Mouse (Mus musculus) heart, postnatal 0 days (tissue): Measurements from ENCODE around the gene Slc16a9. TPM values are rescaled to one million over a fixed set of nuclear protein-coding genes. Genes with fewer than 3 reads are reported as not detected.
A peak's percentile ranks its signal among the peaks of the same experiment; 100 is the strongest.

Experiments used
- ATAC-seq: fragments of 200-750 bp; cut with Nextera tagmentation; 2 replicates; pipeline ENCODE4 v1.8.0; 2017; ENCODE audit warnings: low read depth, moderate number of reproducible peaks, moderate library complexity; ENCODE audit not compliant: insufficient read depth
- DNase-seq: peaks from one replicate; pipeline ENCODE4 v3.0.0-alpha.2; 2016; ENCODE audit warnings: low spot score
- H3K27ac ChIP-seq: fragments of 300-500 bp; sonication (generic); 2 replicates; pipeline ENCODE4 v1.5.1; 2014; ENCODE audit warnings: low read depth, mild to moderate bottlenecking
- H3K27me3 ChIP-seq: fragments of 300-500 bp; sonication (generic); 2 replicates; pipeline ENCODE4 v1.6.1; 2014; ENCODE audit warnings: low read length, mixed read lengths; ENCODE audit not compliant: control insufficient read depth, insufficient read depth
- H3K36me3 ChIP-seq: fragments of 300-500 bp; sonication (generic); replicated peaks from 2 replicates; pipeline ENCODE4 v1.6.1; 2014; ENCODE audit warnings: low read length, mixed read lengths; ENCODE audit not compliant: control insufficient read depth, insufficient read depth
- H3K4me1 ChIP-seq: fragments of 300-500 bp; sonication (generic); 2 replicates; pipeline ENCODE4 v1.6.1; 2014; ENCODE audit warnings: antibody characterized with exemption; ENCODE audit not compliant: control insufficient read depth, insufficient read depth
- H3K4me2 ChIP-seq: fragments of 300-500 bp; sonication (generic); 2 replicates; pipeline ENCODE4 v1.6.1; 2014; ENCODE audit warnings: low read depth, mild to moderate bottlenecking, low read length, moderate library complexity
- H3K4me3 ChIP-seq: fragments of 300-500 bp; sonication (generic); 2 replicates; pipeline ENCODE4 v1.5.1; 2014; ENCODE audit warnings: low read depth, low read length
- H3K9ac ChIP-seq: fragments of 300-500 bp; sonication (generic); replicated peaks from 2 replicates; pipeline ENCODE4 v1.6.1; 2014; ENCODE audit warnings: low read depth, low read length, mixed read lengths
- H3K9me3 ChIP-seq: fragments of 300-500 bp; sonication (generic); replicated peaks from 2 replicates; pipeline ENCODE4 v1.6.1; 2016; ENCODE audit warnings: low read length; ENCODE audit not compliant: control insufficient read depth
- CTCF ChIP-seq: IDR thresholded peaks from 2 replicates; pipeline ENCODE4 v1.5.1; 2016; ENCODE audit warnings: antibody characterized with exemption, control low read depth, low read depth
- EP300 ChIP-seq: IDR thresholded peaks from 2 replicates; pipeline ENCODE4 v1.6.1; 2016; ENCODE audit warnings: antibody characterized with exemption, low read depth
- WGBS: fragments of 180-500 bp; shearing (Covaris S2); extraction: QIAGEN DNeasy Blood & Tissue Kit; methylation state at CpG from one replicate; pipeline ENCODE4 v1.1.7; 2014; 5-methylcytosine and 5-hydroxymethylcytosine counted together
- polyA plus RNA-seq: library from polyadenylated mRNA; unstranded; fragments of >200 nt; fragmentation: Nextera tagmentation; extraction: Ambion mirVana; gene quantifications from 2 replicates; pipeline ENCODE4 v1.2.1, GENCODE M21; 2015
- total RNA-seq: library from RNA; depleted of rRNA; stranded (reverse); fragments of >200 nt; gene quantifications from 2 replicates; pipeline ENCODE4 v1.2.3, GENCODE M21; 2014; ENCODE audit warnings: low replicate concordance

Gene Slc16a9
- total and polyA plus RNA-seq, 2 experiments from 2014 or later = 0.86 to 1.6 TPM

DNA sequence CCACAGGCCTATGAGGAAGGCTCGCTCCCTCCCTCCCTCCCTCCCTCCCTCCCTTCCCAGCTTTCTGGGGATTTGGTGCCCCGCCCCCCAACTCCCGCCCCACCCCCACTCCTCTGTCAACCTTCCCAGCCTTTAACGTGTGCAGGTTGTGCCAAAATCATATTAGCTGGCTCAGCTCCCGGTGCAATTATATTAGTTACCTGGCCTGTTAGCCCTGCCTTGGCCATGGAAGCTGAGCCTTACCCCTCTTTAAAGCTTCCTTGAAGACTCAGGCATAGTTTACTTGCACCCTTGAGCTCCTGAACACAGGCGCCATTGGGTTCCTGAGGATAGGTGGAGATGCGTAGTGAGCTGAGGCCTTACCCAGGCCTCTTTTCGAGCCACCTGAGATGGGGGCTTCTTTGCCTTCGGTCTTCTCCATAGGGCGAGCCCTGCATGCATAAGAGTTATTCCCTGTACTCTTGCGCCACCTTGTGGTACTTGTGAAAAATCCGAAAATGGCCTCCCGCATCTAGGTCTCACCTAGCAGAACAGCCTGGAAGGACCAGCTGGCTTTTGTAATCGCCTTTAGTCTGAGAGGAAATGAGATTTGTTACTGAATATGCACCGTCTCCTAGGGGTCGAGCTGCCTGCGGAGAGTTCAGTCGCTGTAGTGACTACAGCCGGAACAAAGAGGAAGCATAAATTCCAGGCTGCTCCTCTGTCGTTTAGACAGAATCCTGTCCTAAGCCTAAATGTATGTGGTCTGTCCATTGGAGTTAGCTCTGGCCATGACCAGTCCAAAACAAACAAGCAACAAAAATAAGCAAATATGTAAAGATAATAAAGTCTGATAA, 51.8 kb downstream of the Slc16a9 start:
- Histone ChIP-seq H3K27me3 (no peaks in the 10 kb centered on the region), H3K27ac (no peak overlapping the region), H3K9me3 (no peaks in the 10 kb centered on the region), H3K4me3 (no peak overlapping the region), H3K4me2 (peak overlapping the region; percentile 27; the same call in 1 of the 2 replicates), H3K9ac (no peak overlapping the region), H3K4me1 (peaks cover 4% of the 10 kb centered on the region; the same call in 1 of the 2 replicates), H3K36me3 (no peaks in the 10 kb centered on the region)
- DNase-seq (peak; percentile 75), ATAC-seq (peak; percentile 86)
- WGBS = 10% methylated on average over 20 of the region's 20 CpGs
- TF ChIP-seq EP300 (no peak), CTCF (peak; percentile 91)

DNA sequence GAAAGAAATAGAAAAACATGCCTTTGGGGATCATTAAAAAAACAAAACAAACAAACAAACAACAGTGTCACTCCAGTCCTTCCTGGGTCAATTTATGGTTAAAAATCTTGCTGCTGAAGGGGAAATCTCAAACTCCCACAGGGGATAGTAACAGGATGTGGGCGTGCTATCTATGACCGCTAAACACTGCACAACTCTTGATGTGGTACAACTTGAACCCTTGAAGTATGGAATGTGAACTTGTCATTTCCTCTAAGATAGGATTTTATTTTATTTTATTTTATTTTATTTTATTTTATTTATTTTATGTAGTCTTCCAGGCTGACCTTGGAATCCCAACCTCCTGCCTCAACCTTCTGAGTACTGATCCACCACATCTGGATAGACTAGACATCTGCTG, 54.2 kb downstream of the Slc16a9 start:
- no peak overlapping the region for H3K4me2 ChIP-seq
- DNase-seq = no peak
- WGBS = 69% methylated on average over 2 of the region's 2 CpGs
- H3K9me3 ChIP-seq = no peaks in the 10 kb centered on the region
- H3K27ac ChIP-seq = no peak overlapping the region
- H3K27me3 ChIP-seq = no peaks in the 10 kb centered on the region
- H3K36me3 ChIP-seq = no peaks in the 10 kb centered on the region
- no peak for ATAC-seq
- peaks cover 4% of the 10 kb centered on the region; the same call in 1 of the 2 replicates for H3K4me1 ChIP-seq
- no peak for TF ChIP-seq CTCF
- no peak for TF ChIP-seq EP300
- H3K9ac ChIP-seq = no peak overlapping the region
- H3K4me3 ChIP-seq = no peak overlapping the region

DNA sequence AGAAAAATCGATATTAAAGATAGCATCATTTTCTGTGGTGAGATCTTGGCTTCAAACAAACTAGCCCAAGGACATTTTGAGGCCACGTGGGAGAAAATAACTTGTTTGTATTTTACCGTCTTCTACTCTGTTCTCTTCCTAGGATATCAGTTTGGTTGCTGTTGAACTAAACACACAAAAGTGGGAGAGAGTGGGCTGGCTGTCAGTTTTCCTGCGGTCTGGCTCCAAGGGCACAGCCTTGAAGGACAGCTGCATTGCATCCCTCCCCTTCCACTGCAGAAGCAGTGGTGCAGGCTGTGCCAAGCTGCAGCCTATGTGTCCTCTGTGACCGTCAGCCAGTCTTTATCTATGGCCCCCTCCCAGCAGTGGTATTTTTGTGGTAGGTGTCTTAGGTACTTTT, 54.8 kb downstream of the Slc16a9 start:
- no peak for ATAC-seq
- Histone ChIP-seq H3K4me3 (no peak overlapping the region), H3K27ac (no peak overlapping the region), H3K9ac (no peak overlapping the region), H3K27me3 (no peaks in the 10 kb centered on the region), H3K4me2 (no peak overlapping the region), H3K36me3 (no peaks in the 10 kb centered on the region), H3K4me1 (peaks cover 4% of the 10 kb centered on the region; the same call in 1 of the 2 replicates), H3K9me3 (no peaks in the 10 kb centered on the region)
- WGBS = 35% methylated on average over 5 of the region's 5 CpGs
- no peak for DNase-seq
- TF ChIP-seq CTCF (no peak), EP300 (no peak)

GRCm38 (mm10) chr10:70301190-70301589, 56.3 kb downstream of the Slc16a9 start:
- Histone ChIP-seq H3K4me2 (no peak overlapping the region), H3K4me1 (peaks cover 4% of the 10 kb centered on the region; the same call in 1 of the 2 replicates), H3K36me3 (no peaks in the 10 kb centered on the region), H3K27ac (no peak overlapping the region), H3K9me3 (no peaks in the 10 kb centered on the region), H3K27me3 (no peaks in the 10 kb centered on the region), H3K4me3 (no peak overlapping the region), H3K9ac (no peak overlapping the region)
- TF ChIP-seq CTCF (no peak), EP300 (no peak)
- 60% methylated on average over 2 of the region's 2 CpGs for WGBS
- no peak for DNase-seq
- no peak for ATAC-seq

- H3K27me3 ChIP-seq = no peaks in the 10 kb centered on the region
- ATAC-seq (no peak), DNase-seq (no peak)
- H3K4me3 ChIP-seq = no peak overlapping the region
- TF ChIP-seq EP300 (no peak), CTCF (peak; percentile 20; the same call in 1 of the 2 replicates)
- H3K36me3 ChIP-seq = no peaks in the 10 kb centered on the region
- no peaks in the 10 kb centered on the region for H3K9me3 ChIP-seq
- H3K9ac ChIP-seq = no peak overlapping the region
- H3K4me2 ChIP-seq = no peak overlapping the region
- 80% methylated on average over 6 of the region's 6 CpGs for WGBS
- H3K4me1 ChIP-seq = peaks cover 4% of the 10 kb centered on the region; the same call in 1 of the 2 replicates
- H3K27ac ChIP-seq = no peak overlapping the region
Measured at GRCm38 (mm10) chr10:70303203-70303602, 58.3 kb downstream of the Slc16a9 start.
